Mouse (Mus musculus) neural tube, embryonic 15.5 days (tissue): ENCODE results near the gene Cerkl. TPM values are rescaled to one million over a fixed set of nuclear protein-coding genes. Genes with fewer than 3 reads are reported as not detected.

Source experiments
- ATAC-seq: fragments of 200-750 bp; cut with Nextera tagmentation; 2 replicates; pipeline ENCODE4 v1.8.0; 2017; ENCODE audit warnings: mild to moderate bottlenecking, moderate TSS enrichment, moderate library complexity; ENCODE audit not compliant: low FRiP score
- H3K27ac ChIP-seq: fragments of 300-500 bp; sonication (generic); replicated peaks from 2 replicates; pipeline ENCODE4 v1.5.1; 2015; ENCODE audit warnings: mild to moderate bottlenecking, inconsistent platforms
- H3K27me3 ChIP-seq: fragments of 300-500 bp; sonication (generic); replicated peaks from 2 replicates; pipeline ENCODE4 v1.6.1; 2015; ENCODE audit warnings: inconsistent platforms
- H3K36me3 ChIP-seq: fragments of 300-500 bp; sonication (generic); 2 replicates; pipeline ENCODE4 v1.6.1; 2015; ENCODE audit warnings: inconsistent platforms
- H3K4me1 ChIP-seq: fragments of 300-500 bp; sonication (generic); 2 replicates; pipeline ENCODE4 v1.6.1; 2015; ENCODE audit warnings: inconsistent platforms
- H3K4me2 ChIP-seq: fragments of 300-500 bp; sonication (generic); 2 replicates; pipeline ENCODE4 v1.6.1; 2015; ENCODE audit warnings: inconsistent platforms, mild to moderate bottlenecking, moderate library complexity
- H3K4me3 ChIP-seq: fragments of 300-500 bp; sonication (generic); replicated peaks from 2 replicates; pipeline ENCODE4 v1.5.1; 2015; ENCODE audit warnings: mild to moderate bottlenecking, inconsistent platforms
- H3K9ac ChIP-seq: fragments of 300-500 bp; sonication (generic); replicated peaks from 2 replicates; pipeline ENCODE4 v1.6.1; 2015; ENCODE audit warnings: mild to moderate bottlenecking, inconsistent platforms
- H3K9me3 ChIP-seq: fragments of 300-500 bp; sonication (generic); replicated peaks from 2 replicates; pipeline ENCODE4 v1.6.1; 2016; ENCODE audit warnings: inconsistent platforms
- WGBS: fragments of 180-500 bp; shearing (Covaris S2); methylation state at CpG from one replicate; pipeline ENCODE4 v1.1.7; 2015; ENCODE audit warnings: mixed read lengths; 5-methylcytosine and 5-hydroxymethylcytosine counted together
- polyA plus RNA-seq: library from polyadenylated mRNA; unstranded; fragments of >200 nt; fragmentation: Nextera tagmentation; extraction: Ambion mirVana; gene quantifications from 2 replicates; pipeline ENCODE4 v1.2.1, GENCODE M21; 2015

The Cerkl gene
- polyA plus RNA-seq, 1 experiment from 2014 or later, result 0.69 TPM

DNA sequence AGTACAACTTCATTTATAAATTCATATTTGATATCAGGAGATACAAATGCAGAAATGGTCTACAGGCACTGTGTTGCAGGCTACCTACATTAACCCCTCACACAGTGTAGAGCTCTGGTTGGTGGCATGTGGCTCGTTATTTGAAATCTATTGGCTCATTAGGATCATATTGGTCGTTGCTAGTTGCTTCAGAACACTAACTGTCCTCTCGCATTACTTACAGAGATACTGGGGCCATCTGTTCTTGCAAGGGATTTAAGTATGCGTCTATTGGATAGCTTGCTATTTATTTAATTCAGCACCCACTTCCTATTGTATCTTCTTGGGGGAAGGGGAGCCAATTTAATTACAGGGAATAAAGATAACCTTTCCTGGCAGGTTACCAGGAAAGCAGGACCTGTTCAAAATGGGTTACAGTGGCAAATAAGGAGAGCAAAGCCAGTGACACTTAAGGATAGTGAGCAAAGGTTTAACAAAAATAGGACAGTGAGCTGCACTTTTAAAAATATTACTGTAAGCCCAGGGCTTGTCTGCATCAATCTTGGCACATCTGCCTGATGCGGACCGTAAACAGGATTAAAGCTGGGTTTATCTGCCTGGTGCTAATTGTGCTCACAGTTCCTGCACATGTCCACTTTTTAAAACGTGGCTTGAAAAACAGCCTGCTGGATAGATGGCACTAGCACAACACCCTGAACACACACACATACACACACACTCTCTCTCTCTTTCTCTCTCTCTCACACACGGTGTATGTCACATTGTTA is 57.2 kb downstream of the Cerkl start:
- H3K27me3 ChIP-seq, result no peaks in the 10 kb centered on the region
- H3K9me3 ChIP-seq, result no peaks in the 10 kb centered on the region
- no peak for ATAC-seq
- H3K9ac ChIP-seq, result no peak overlapping the region
- WGBS, result 35% methylated on average over 8 of the region's 8 CpGs
- no peak overlapping the region for H3K4me3 ChIP-seq
- H3K36me3 ChIP-seq, result no peaks in the 10 kb centered on the region
- no peak overlapping the region for H3K27ac ChIP-seq
- peaks cover 5% of the 10 kb centered on the region; the same call in 1 of the 2 replicates for H3K4me1 ChIP-seq
- H3K4me2 ChIP-seq, result no peak overlapping the region

DNA sequence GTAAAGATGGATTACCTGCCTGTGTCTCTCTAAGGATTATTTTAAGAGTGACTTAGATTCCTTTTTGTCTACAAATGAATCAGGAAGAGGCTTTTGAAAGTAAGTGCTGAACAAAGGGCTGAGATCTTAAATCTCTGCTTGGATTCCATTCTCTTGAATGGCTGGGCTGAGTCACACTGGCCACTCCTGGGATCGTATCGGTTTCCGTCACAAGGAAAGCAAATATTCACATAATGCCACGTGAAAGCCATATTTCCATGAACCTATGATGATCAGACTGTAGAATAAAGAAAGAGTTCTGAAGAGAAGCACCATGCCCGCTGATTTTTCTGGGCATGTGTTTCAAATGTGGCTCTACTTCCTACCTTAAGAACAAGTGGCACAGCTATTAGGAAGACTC is 57.8 kb downstream of the Cerkl start:
- no peak overlapping the region for H3K27ac ChIP-seq
- WGBS, result 59% methylated on average over 5 of the region's 5 CpGs

DNA sequence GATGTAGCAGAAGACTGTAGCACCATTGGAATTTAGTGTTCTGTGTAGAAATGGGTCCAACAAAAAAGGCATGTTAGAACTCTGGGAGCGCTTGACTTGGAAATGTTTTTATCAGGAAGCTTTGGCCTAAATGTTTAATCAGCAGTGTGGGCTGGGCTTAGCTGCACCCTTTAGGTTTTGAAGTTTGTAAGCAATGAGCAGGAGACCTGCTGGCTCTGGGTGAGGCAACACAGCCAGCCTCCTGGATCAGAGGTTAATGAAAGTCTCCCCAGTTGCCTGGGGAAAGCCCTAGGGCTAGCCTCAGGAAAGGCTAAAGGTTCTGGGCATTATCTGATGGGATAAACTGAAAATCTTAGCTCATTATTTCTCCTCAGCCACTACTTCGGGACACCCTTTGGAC is 58.2 kb downstream of the Cerkl start:
- Histone ChIP-seq H3K36me3 (no peaks in the 10 kb centered on the region), H3K4me1 (peaks cover 5% of the 10 kb centered on the region; the same call in 1 of the 2 replicates), H3K9ac (no peak overlapping the region), H3K4me3 (no peak overlapping the region), H3K27me3 (no peaks in the 10 kb centered on the region), H3K4me2 (no peak overlapping the region), H3K27ac (no peak overlapping the region), H3K9me3 (no peaks in the 10 kb centered on the region)
- 58% methylated on average over 2 of the region's 2 CpGs for WGBS
- ATAC-seq, result no peak

More for the DNA sequence above, 57.8 kb downstream of the Cerkl start:
- Histone ChIP-seq H3K27me3 (no peaks in the 10 kb centered on the region), H3K36me3 (no peaks in the 10 kb centered on the region), H3K4me1 (peaks cover 5% of the 10 kb centered on the region; the same call in 1 of the 2 replicates), H3K9me3 (no peaks in the 10 kb centered on the region), H3K4me2 (no peak overlapping the region), H3K4me3 (no peak overlapping the region), H3K9ac (no peak overlapping the region)
- ATAC-seq, result no peak

DNA sequence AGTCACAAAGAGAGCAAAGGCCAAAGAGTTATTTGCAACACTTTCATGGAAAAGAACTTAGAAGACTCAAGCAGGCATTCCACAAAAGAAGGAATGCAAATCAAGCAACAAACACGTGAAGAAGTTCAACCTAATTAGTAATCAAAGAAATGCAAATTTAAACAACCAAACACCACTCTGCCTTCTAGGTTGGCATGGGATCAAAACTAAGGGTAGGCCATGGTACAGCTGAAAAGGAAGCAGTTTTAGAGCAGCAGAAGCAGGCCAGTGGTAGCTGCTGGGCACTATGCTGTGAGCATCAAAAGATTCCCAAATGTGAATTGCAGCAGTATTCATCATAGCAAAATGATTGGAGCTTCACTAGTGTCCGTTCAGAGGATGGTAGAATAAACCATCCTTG is 59.5 kb downstream of the Cerkl start:
- no peaks in the 10 kb centered on the region for H3K36me3 ChIP-seq
- H3K4me2 ChIP-seq, result no peak overlapping the region
- WGBS, result 36% methylated on average over 2 of the region's 2 CpGs
- H3K4me3 ChIP-seq, result no peak overlapping the region
- H3K4me1 ChIP-seq, result peaks cover 5% of the 10 kb centered on the region; the same call in 1 of the 2 replicates
- H3K9ac ChIP-seq, result no peak overlapping the region
- H3K27me3 ChIP-seq, result no peaks in the 10 kb centered on the region
- ATAC-seq, result no peak
- H3K27ac ChIP-seq, result no peak overlapping the region
- H3K9me3 ChIP-seq, result no peaks in the 10 kb centered on the region

DNA sequence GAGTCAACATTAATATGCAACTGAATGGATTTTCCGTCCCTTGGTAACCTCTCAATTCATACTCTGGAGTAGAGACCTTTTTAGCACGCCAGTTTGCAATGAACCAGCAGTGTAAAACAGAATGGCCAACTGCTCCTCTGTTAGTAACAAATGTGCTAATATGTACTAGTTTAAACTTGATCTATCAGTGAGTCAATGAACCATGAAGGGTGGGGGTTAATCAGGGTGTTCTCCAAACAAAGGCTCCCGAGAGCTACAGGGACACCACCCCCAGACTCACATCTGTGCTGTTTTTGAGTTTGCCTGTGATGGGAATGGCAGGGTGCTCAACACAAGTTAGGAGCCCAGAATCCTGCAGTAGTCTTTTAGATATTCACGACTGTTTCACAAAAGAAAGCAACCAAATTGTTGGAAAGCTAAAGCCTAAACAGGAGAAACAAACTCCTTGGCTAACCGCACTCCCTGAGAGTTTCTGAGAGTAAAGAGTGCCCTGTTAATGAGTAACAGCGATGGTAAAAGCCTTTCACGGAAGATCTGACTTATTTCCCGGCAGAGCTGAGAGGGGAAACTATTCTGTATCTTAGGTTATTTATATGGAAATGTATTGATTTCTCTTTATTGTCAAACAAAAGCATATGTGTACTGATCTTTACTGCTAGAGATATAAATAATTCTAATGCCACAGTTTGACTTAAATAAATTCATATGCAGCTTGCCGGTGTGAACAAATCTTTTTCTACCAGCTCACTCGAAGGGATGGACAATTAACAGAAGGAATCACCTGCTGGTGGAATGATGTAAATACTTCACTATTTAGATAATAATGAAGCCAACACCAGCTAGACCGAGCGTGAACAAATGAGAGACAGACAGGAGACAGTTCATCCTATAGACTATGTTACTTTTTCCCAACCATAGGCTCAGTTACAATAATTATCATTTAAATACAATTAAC is 77.2 kb downstream of the Cerkl start:
- H3K36me3 ChIP-seq, result no peaks in the 10 kb centered on the region
- peaks cover 10% of the 10 kb centered on the region; the same call in 1 of the 2 replicates for H3K4me1 ChIP-seq
- H3K27ac ChIP-seq, result no peak overlapping the region
- H3K4me2 ChIP-seq, result no peak overlapping the region
- no peak overlapping the region for H3K9ac ChIP-seq
- H3K4me3 ChIP-seq, result no peak overlapping the region
- no peaks in the 10 kb centered on the region for H3K27me3 ChIP-seq
- 9% methylated on average over 12 of the region's 12 CpGs for WGBS
- no peaks in the 10 kb centered on the region for H3K9me3 ChIP-seq
- no peak for ATAC-seq

DNA sequence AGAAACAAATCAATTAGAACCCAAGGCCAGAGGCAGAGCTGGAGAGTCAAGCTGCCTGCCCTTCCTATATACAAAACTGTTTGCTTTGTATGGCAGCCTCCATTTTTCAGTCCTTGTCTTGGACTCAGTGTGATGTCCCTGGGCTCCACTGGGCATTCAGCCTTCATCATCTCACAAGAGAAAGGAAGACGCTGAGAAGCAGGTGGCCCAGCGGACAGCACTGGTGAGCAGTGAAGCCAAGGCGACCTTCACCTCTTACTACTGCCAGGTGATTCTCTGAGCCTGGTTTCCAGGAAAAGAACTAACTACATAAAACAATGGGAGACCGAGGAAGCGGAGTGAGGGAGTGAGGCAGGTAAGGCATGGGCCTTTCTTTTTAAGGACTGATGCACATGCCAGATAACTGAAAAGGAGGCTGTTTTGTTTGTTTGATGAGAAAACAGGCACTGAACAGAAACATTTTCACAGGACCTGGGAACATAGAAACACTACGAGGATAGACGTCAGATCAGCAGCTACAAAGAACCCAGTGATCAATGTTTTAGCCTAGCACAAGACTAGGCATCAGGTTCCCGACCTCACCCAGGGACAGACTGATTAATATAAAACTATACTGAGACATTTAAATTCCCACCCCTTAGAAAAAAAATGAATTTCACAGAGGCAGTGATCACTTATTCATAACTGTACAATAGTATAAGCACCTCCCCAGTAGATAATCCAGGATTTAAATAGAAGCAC is 78.1 kb downstream of the Cerkl start:
- 57% methylated on average over 8 of the region's 8 CpGs for WGBS
- no peak for ATAC-seq
- H3K27ac ChIP-seq, result no peak overlapping the region

DNA sequence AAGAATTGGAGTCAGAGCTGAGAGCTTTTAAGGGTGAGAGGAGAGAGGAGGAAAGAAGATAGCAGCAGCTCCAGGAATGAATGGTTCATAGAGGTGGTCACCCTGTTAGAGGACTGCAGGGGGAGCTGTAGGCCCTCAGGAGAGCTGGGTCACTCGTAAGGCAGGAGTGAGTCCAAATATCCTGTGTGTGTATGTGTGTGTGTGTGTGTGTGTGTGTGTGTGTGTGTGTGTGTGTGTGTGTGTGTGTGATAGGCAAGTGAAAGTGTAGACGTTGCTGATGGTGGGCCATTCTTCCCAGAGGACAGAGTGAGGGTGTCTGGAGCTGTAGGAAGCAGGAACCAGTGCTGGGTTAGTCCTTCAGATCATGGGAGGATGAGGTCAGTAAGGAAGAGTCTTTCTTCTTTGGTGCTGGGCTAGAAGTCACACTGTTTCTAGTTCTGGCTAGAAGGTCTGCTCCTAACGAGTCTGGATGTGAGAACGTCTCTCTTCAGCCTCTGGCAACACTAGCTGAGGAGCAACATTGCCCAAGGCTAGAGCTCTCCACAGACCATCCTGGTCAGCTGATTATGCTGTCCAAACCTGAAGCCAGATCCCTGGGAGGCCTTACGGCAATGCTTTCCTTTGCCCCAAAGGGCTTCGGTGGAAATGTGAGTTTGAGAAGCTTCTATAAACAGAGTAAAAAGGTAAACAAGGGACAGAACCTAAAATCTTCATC is 83.9 kb downstream of the Cerkl start:
- WGBS, result 53% methylated on average over 6 of the region's 6 CpGs
- Histone ChIP-seq H3K27ac (no peak overlapping the region), H3K4me2 (no peak overlapping the region), H3K36me3 (no peaks in the 10 kb centered on the region), H3K4me3 (no peak overlapping the region), H3K9me3 (no peaks in the 10 kb centered on the region), H3K27me3 (no peaks in the 10 kb centered on the region), H3K9ac (no peak overlapping the region), H3K4me1 (no peaks in the 10 kb centered on the region)
- ATAC-seq, result no peak

More for the DNA sequence above, 78.1 kb downstream of the Cerkl start:
- Histone ChIP-seq H3K4me2 (no peak overlapping the region), H3K27me3 (no peaks in the 10 kb centered on the region), H3K4me1 (peaks cover 10% of the 10 kb centered on the region; the same call in 1 of the 2 replicates), H3K9ac (no peak overlapping the region), H3K4me3 (no peak overlapping the region), H3K9me3 (no peaks in the 10 kb centered on the region), H3K36me3 (no peaks in the 10 kb centered on the region)

DNA sequence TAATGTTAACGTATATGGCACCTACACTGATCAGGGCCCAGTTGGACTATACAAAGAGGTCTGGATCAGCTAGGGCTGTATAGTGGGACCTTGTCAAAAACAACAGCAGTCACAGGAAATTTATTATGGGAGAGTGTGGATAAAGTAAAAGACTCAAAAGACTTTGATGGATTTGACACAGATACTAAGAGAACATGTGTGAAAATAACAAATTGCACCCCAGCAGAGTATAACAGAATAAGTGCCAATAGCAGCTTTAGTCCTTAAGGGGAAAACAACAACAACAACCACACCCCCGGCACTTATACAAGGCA is 84.5 kb downstream of the Cerkl start:
- H3K36me3 ChIP-seq, result no peaks in the 10 kb centered on the region
- WGBS, result 81% methylated on average over 2 of the region's 2 CpGs
- no peak overlapping the region for H3K4me3 ChIP-seq
- H3K4me1 ChIP-seq, result no peaks in the 10 kb centered on the region
- H3K9me3 ChIP-seq, result no peaks in the 10 kb centered on the region
- ATAC-seq, result no peak
- no peak overlapping the region for H3K27ac ChIP-seq
- no peak overlapping the region for H3K9ac ChIP-seq
- no peak overlapping the region for H3K4me2 ChIP-seq
- H3K27me3 ChIP-seq, result no peaks in the 10 kb centered on the region

DNA sequence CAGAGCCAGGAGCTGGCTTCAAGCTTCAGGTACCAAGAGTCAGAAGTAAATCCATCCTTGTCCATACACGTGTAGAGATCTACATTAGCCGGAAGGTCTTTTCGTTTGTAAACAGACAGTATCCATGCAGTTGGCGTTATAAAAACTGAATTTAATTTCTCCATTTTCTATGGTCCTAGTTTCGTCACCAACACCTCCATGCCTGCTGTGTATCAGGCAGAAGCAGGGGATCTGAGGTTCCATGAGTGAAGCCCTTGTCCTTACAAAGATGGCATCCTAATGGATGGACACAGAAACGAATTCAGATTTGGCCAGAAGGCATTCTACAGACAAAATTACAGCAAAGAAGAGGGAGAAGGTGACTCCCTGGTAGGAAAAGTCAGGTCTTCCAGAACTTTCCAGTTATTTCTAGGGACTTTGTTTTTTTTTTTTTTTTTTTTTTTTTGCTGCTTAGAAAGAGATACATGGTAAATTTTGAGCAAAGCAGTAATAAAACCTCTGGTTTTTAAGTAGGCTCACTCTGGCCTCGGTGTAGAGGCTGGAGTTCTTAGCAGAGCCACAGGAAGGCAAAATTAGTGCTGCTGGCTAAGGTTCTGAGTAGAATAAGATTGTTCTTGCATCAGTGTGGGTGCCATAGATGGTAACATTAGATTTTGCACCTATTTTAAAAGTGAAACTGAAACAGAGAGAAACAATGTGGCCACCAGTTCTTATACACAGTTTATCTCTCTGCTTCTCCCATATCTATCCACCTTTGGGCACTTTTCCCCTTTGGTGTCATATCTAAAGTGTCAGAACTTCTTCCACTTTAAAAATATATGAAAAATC is 85.0 kb downstream of the Cerkl start:
- H3K27ac ChIP-seq, result no peak overlapping the region
- no peaks in the 10 kb centered on the region for H3K4me1 ChIP-seq
- no peak for ATAC-seq
- no peaks in the 10 kb centered on the region for H3K27me3 ChIP-seq
- H3K4me2 ChIP-seq, result no peak overlapping the region
- no peak overlapping the region for H3K4me3 ChIP-seq
- no peaks in the 10 kb centered on the region for H3K9me3 ChIP-seq
- no peak overlapping the region for H3K9ac ChIP-seq
- WGBS, result 90% methylated on average over 7 of the region's 7 CpGs
- H3K36me3 ChIP-seq, result no peaks in the 10 kb centered on the region

DNA sequence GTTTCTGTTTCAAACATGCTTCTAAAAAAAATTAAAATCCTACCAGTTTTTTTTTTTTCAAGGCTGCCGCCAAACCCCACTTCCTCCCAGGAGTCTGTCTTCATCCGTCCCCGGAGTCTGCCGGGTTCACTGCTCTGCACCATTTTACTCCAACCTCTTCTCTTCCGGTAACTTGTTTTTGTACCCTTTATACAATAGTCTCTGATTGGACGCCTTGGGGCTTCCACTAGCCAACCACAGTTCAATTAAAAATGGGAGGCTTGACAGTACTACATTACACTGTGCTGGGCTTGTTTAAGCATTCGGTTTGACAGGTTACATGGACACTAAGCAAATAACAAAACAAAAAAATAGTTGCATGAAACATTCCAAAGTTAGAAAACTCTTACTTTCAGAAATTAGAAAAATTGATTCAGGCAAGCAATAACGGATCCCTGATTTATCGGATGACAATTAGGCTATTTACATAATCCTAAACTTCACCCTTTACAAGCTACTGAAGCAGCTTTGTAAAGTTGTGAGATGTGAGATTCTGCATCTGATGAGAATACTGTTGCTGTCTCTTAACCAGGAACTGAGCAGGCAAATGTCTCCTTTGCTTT is 85.8 kb downstream of the Cerkl start:
- no peaks in the 10 kb centered on the region for H3K27me3 ChIP-seq
- no peaks in the 10 kb centered on the region for H3K4me1 ChIP-seq
- 86% methylated on average over 9 of the region's 9 CpGs for WGBS
- H3K27ac ChIP-seq, result no peak overlapping the region
- H3K4me2 ChIP-seq, result no peak overlapping the region
- no peak for ATAC-seq
- H3K4me3 ChIP-seq, result no peak overlapping the region
- no peaks in the 10 kb centered on the region for H3K9me3 ChIP-seq
- H3K9ac ChIP-seq, result no peak overlapping the region
- H3K36me3 ChIP-seq, result no peaks in the 10 kb centered on the region
